Mouse (Mus musculus) stomach, postnatal 0 days (tissue): ENCODE data around the gene Bcat2.

Experiments
- CTCF ChIP-seq: IDR thresholded peaks from 2 replicates; pipeline ENCODE4 v1.5.1; 2016; ENCODE audit warnings: antibody characterized with exemption, low read depth, mild to moderate bottlenecking, moderate library complexity
- EP300 ChIP-seq: optimal IDR thresholded peaks from 2 replicates; pipeline ENCODE3; 2016; ENCODE audit warnings: antibody characterized with exemption

DNA sequence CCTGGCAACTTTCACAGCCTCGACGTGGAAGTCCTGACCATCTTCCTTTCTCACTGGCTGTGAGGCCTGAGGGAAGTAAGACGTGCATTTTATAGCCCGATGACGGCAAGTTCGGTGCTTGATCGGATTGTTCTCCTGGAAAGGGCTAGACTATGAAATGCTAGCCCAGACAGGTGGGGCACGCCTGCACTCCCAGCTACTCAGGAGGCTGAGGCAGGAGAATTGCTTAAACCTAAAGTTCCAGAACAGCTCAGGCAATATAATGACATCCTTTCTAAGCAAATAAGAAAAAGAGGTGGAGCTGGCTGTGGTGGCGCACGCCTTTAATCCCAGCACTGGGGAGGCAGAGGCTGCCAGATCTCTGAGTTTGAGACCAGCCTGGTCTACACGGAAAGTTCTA is 53.6 kb downstream of the Bcat2 start:
- TF ChIP-seq EP300 (no peak), CTCF (no peak)
